Mouse (Mus musculus): ENCODE measurements around the gene Tbl1x. TPM values are rescaled to one million over a fixed set of nuclear protein-coding genes. Genes with fewer than 3 reads are reported as not detected.

The Tbl1x gene
- 10 to 100 TPM in 1 of 2 experiments, 1 to 10 TPM in 1; 5.5 to 25.8 TPM for polyA plus RNA-seq (2012; fragmentation: generic; extraction: Trizol)

DNA sequence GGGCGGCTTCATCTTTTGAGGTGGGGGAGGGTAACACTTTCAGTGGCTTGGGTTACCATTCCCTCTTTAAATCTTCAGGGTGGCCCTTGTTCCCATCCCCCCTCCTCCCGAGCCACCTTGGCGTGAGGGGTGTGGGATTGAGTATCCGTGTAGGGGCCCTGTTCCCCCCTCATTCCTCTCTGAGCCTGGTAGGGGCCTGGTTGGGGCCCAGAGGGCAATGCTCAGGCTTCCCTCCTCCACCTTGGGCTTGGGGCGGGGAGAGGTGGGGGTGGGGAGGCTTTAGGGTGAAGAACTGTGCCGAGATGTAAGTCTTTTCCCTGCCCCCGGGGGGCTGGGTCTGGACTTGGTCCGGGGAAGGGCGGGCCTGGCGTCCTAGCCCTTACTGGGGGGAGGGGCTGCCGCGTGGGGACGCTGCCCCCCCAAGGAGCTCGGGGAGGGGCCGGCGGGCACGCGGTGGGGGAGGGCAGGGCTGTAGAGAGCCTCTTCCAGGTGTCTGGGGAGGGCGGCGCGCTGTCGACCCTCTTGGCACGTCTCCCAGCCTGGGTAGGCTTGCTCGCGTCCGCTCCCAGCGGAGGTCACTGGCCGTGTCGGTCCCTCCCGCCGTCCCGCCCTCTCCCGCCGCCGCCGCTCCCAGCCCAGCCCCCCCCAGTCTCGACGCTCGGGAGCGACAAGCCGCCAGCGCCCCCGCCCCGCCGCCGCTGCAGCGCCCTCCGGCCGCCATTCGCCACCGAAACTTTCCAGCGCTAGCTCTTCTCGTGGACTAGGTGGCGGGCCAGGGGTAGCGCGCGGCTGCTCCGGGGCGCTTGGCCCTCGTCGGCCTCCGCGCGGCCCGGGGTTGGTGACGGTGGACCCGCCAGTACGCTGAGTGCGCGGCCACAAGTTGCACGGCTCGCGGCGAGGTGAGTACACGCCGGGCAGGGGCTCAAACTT is at the start of gene Tbl1x:
Gene Tbl1x, plus strand, starts transcription at position 643 of the 930 bp plus-strand sequence.

